Mouse (Mus musculus): ENCODE results near the gene Med26.

Gene Med26

DNA sequence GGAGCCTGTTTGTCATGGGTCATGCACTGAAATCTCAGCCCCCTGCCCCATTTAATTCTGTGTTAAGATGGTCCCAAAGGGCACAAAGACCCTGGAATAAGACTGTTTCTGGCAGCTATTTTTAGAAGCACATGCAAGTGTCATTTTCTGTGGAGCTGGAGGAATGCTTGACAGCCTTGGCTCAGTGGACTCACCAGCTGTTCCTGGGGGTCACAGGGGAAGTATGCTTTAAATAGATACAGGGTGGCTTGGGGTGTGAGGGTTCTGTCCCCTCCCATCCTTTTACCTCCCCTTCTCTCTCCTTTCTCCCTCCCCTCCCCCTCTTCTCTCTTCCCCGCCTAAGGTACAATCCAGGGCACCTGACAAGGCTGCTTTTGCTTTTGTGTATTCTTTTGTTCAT, 29.9 kb upstream of the Med26 start:
- H3K36me3 ChIP-seq (ENCODE audit: insufficient read depth, low read length) = 0 out of 2 replicates have a peak, but pooled peaks cover 2% of the 10 kb centered on the region
- H3K4me1 ChIP-seq (replicated peaks; ENCODE audit: low read depth, low read length) = peaks cover 38% of the 10 kb centered on the region
- no peaks in the 10 kb centered on the region for H3K9me3 ChIP-seq (ENCODE audit: low read length)
- TF ChIP-seq NANOG (IDR thresholded peaks at IDR 0.05; ENCODE audit: borderline replicate concordance, low read length) (no peak), CTCF (conservative IDR thresholded peaks at IDR 0.05; ENCODE audit: low read length) (no peak), POU5F1 (IDR thresholded peaks at IDR 0.05; ENCODE audit: borderline replicate concordance, low read length) (no peak)
- H3K4me3 ChIP-seq (replicated peaks; ENCODE audit: low read length) = no peak overlapping the region
- H3K27me3 ChIP-seq (ENCODE audit: insufficient read depth, low read length) = no peaks in the 10 kb centered on the region

DNA sequence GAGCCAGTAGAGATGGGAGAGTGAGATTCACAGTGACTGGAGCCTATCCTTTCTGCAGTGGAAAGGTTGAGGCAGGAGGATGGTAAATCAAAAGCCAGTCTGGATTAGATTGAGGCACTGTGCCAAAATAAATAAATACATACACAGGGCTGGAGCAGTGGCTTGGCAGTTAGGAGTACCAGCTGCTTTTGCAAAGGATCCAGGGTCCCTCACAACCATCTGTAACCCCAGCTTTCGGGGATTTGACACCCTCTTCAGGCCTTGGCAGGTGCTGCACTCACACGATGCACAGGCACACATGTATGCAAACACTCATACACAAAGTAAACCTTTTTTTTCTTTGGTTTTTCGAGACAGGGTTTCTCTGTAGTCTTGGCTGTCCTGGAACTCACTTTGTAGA, 29.2 kb upstream of the Med26 start:
- Histone ChIP-seq H3K4me1 (replicated peaks; ENCODE audit: low read depth, low read length) (peaks cover 39% of the 10 kb centered on the region), H3K4me3 (replicated peaks; ENCODE audit: low read length) (no peak overlapping the region), H3K9me3 (ENCODE audit: low read length) (no peaks in the 10 kb centered on the region), H3K27me3 (ENCODE audit: insufficient read depth, low read length) (no peaks in the 10 kb centered on the region), H3K36me3 (ENCODE audit: insufficient read depth, low read length) (no peaks in the 10 kb centered on the region)
- TF ChIP-seq POU5F1 (IDR thresholded peaks at IDR 0.05; ENCODE audit: borderline replicate concordance, low read length) = no peak
- no peak for TF ChIP-seq NANOG (IDR thresholded peaks at IDR 0.05; ENCODE audit: borderline replicate concordance, low read length)
- TF ChIP-seq CTCF (conservative IDR thresholded peaks at IDR 0.05; ENCODE audit: low read length) = peak; percentile 25; the same call in 1 of the 2 replicates

DNA sequence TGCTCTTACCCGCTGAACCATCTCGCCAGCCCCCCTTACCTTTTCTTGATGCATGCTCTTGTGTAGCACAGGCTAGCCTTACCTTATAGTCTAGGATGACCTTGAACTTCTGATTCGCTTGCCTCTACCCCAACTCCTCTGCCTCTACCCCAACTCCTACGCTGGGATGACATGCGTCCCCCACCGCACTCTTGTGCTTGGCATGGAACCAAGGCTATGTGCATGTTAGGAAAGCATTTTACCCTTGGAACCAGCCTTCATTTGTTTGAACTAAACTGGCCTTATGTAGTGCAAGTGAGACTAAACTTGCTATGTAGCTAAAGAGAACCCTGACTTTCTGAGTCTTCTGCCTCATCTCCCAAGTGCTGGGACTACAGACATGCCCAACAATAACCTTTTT, 27.8 kb upstream of the Med26 start:
- no peak for TF ChIP-seq CTCF (conservative IDR thresholded peaks at IDR 0.05; ENCODE audit: low read length)
- TF ChIP-seq POU5F1 (IDR thresholded peaks at IDR 0.05; ENCODE audit: borderline replicate concordance, low read length) = no peak
- TF ChIP-seq NANOG (IDR thresholded peaks at IDR 0.05; ENCODE audit: borderline replicate concordance, low read length) = no peak
- Histone ChIP-seq H3K4me1 (replicated peaks; ENCODE audit: low read depth, low read length) (peaks cover 39% of the 10 kb centered on the region), H3K4me3 (replicated peaks; ENCODE audit: low read length) (no peak overlapping the region), H3K36me3 (ENCODE audit: insufficient read depth, low read length) (no peaks in the 10 kb centered on the region), H3K27me3 (ENCODE audit: insufficient read depth, low read length) (no peaks in the 10 kb centered on the region), H3K9me3 (ENCODE audit: low read length) (no peaks in the 10 kb centered on the region)

DNA sequence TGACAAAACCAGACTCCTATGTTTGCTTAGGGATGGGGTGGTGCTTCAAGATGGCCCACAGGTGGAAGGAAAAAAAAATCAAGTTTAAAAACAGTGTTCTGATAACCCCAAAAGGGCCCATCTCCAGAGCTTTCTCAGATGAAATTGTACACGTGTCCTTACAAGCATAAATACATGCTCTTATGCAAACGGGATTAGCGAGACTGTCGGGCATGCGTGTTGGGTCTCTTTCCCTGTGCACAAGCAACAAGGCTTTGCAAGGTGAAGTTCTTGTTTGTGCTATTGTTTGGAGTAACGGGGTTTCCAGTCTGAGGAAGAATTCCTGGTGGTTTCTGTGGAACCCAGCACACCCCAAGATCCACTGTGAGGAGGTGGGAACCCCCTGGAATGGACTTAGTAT, 25.4 kb upstream of the Med26 start:
- no peaks in the 10 kb centered on the region for H3K9me3 ChIP-seq (ENCODE audit: low read length)
- peaks cover 16% of the 10 kb centered on the region for H3K36me3 ChIP-seq (ENCODE audit: insufficient read depth, low read length)
- H3K27me3 ChIP-seq (ENCODE audit: insufficient read depth, low read length) = no peaks in the 10 kb centered on the region
- H3K4me1 ChIP-seq (replicated peaks; ENCODE audit: low read depth, low read length) = peaks cover 42% of the 10 kb centered on the region
- no peak for TF ChIP-seq CTCF (conservative IDR thresholded peaks at IDR 0.05; ENCODE audit: low read length)
- no peak for TF ChIP-seq NANOG (IDR thresholded peaks at IDR 0.05; ENCODE audit: borderline replicate concordance, low read length)
- no peak for TF ChIP-seq POU5F1 (IDR thresholded peaks at IDR 0.05; ENCODE audit: borderline replicate concordance, low read length)
- no peak overlapping the region for H3K4me3 ChIP-seq (replicated peaks; ENCODE audit: low read length)

DNA sequence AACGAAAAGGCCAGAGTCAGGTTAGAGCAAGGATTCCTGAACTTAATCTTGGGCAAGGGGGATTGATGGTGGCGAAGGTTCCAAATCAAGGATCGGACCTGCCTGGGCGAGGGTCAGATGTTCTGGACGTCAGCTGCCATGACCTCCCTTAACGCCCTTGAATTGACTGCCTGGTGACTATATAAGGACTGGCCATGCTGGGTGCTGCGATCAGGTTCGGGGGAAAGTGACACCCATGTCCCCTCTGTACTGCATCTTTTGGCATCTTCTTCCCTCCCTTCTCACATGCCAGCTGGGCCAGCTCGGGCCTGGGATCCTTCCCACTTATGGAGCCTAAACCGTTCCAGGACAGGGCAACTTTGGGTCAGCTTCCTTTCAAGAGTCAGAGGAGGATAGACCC, 24.4 kb upstream of the Med26 start:
- peaks cover 25% of the 10 kb centered on the region for H3K36me3 ChIP-seq (ENCODE audit: insufficient read depth, low read length)
- no peaks in the 10 kb centered on the region for H3K9me3 ChIP-seq (ENCODE audit: low read length)

DNA sequence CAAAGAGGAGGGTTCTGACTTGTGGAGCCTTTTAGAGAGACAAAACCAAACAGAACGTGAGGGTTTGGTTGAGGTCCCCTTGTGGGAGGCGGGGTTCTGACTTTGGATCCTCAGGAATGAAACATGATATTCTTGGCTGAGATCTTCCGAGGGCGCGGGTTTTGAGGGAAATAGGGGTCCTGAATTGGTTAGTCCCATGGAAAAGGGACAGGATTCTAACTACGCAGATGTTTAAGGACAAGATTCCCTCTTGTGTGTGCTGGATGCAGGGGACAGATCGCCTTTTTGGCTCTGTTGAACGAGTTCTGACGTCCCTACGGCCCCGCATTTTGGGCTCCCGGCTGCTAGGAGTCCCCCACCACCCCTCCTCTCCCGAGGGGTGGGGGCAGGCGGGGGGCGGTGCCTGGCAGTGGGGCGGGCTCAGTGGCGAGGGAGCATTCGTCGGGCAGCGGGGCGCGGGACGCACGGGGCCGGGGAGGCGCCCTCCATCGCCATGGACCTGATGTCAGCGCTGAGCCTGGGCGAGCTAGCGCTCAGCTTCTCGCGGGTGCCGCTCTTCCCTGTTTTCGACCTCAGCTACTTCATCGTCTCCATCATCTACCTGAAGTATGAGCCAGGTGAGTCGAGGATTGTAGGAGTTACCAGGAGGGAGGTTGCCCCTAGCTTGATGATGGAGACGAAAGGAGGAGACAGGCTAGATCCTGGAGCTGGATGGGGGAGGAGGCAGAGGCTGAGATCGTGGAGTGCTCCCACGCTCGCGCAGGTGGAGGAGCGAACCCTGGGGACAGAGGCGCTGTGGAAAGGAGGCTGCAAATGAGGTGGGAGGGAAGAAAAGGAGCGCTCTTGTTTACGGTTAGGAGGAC, 23.8 kb upstream of the Med26 start, which contains the start of gene Tmem38a:
TSS of gene Tmem38a (plus strand) at position 445 of the 863 bp plus-strand sequence.
- H3K9me3 ChIP-seq (ENCODE audit: low read length) = no peaks in the 10 kb centered on the region
- TF ChIP-seq CTCF (conservative IDR thresholded peaks at IDR 0.05; ENCODE audit: low read length) = no peak
- no peak for TF ChIP-seq NANOG (IDR thresholded peaks at IDR 0.05; ENCODE audit: borderline replicate concordance, low read length)
- no peak for TF ChIP-seq POU5F1 (IDR thresholded peaks at IDR 0.05; ENCODE audit: borderline replicate concordance, low read length)
- H3K4me3 ChIP-seq (replicated peaks; ENCODE audit: low read length) = peak within 1 kb of the TSS; percentile 94
- H3K27me3 ChIP-seq (ENCODE audit: insufficient read depth, low read length) = no peaks in the 10 kb centered on the region
- H3K36me3 ChIP-seq (ENCODE audit: insufficient read depth, low read length) = peaks cover 32% of the 10 kb centered on the region
- H3K4me1 ChIP-seq (replicated peaks; ENCODE audit: low read depth, low read length) = peaks cover 39% of the 10 kb centered on the region

More for the DNA sequence above, 24.4 kb upstream of the Med26 start:
- TF ChIP-seq NANOG (IDR thresholded peaks at IDR 0.05; ENCODE audit: borderline replicate concordance, low read length) = no peak
- TF ChIP-seq CTCF (conservative IDR thresholded peaks at IDR 0.05; ENCODE audit: low read length) = no peak
- TF ChIP-seq POU5F1 (IDR thresholded peaks at IDR 0.05; ENCODE audit: borderline replicate concordance, low read length) = no peak
- H3K4me1 ChIP-seq (replicated peaks; ENCODE audit: low read depth, low read length) = peaks cover 38% of the 10 kb centered on the region
- H3K4me3 ChIP-seq (replicated peaks; ENCODE audit: low read length) = peak overlapping the region; percentile 94
- no peaks in the 10 kb centered on the region for H3K27me3 ChIP-seq (ENCODE audit: insufficient read depth, low read length)

DNA sequence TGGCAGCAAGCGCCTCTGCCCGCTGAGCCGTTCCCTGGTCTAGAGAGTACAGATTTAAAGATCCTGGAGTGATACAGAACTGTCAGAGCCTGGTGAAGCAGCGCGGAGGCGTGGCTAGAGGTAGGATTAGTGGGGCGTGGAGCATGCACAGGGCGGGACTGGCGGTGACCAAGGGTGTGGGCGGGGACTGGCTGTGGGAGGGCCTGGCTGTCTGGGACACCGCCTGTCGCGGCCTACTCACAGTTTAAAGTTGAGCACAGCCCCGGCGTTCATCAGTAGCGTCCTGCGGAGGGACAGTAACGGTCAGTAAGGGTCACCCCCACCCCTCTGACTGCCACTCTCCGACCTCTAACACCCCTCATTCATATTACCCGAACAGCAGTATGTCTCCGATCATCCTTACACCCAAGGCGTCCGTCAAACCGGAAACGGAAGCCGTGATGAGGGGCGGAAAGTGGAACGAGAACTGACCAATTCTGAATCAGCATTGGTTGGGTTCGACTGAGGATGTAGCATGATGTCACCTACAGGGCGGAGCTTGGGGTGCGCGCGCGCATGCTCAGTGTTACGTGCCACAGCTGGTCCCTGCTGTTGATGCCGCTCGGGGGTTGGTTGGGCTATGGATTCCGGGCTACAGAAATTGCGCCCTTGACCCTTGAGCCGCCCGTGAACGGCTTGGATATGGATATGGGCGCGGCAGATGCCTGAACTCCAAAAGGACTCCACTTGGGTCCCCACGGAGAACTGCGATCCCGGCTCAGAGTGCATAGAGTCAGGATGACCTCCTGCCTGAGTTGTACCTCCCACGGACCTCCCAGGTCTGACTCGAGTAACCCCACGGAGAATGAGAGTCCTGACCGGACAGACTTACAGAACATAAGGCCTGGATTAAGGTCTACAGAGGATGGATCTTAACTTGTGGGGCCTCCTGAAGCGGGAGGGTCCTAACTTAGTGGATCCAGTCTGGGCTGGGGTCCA, 22.9 kb upstream of the Med26 start, which contains the start of gene Smim7:
TSS of gene Smim7 (minus strand) at position 456 of the 978 bp plus-strand sequence.
- H3K36me3 ChIP-seq (ENCODE audit: insufficient read depth, low read length) = peaks cover 41% of the 10 kb centered on the region
- TF ChIP-seq NANOG (IDR thresholded peaks at IDR 0.05; ENCODE audit: borderline replicate concordance, low read length) (no peak), POU5F1 (IDR thresholded peaks at IDR 0.05; ENCODE audit: borderline replicate concordance, low read length) (no peak), CTCF (conservative IDR thresholded peaks at IDR 0.05; ENCODE audit: low read length) (no peak)
- H3K27me3 ChIP-seq (ENCODE audit: insufficient read depth, low read length) = no peaks in the 10 kb centered on the region
- peaks cover 42% of the 10 kb centered on the region for H3K4me1 ChIP-seq (replicated peaks; ENCODE audit: low read depth, low read length)
- no peaks in the 10 kb centered on the region for H3K9me3 ChIP-seq (ENCODE audit: low read length)
- peak within 1 kb of the TSS; percentile 94 for H3K4me3 ChIP-seq (replicated peaks; ENCODE audit: low read length)

DNA sequence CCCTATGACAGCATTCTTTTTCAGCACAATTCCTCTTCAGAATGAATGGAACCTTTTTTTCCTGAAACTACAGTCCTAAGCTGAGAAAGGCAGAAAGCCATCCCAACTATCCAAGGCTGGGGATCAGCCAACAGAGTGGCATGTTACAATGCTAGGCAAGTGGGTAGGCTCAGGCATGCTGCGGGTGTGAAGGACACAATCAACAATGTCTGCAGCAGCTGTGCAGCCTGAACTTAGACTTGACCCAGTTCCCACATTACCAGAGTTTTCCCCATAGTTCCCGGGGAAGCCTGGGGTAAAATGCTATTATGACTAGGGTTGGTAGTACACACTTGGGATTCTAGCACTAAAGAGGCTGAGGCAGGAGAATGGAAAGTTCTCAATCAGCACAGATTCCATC, 17.9 kb upstream of the Med26 start:
- Histone ChIP-seq H3K9me3 (ENCODE audit: low read length) (no peaks in the 10 kb centered on the region), H3K4me3 (replicated peaks; ENCODE audit: low read length) (no peak overlapping the region), H3K36me3 (ENCODE audit: insufficient read depth, low read length) (peaks cover 77% of the 10 kb centered on the region), H3K4me1 (replicated peaks; ENCODE audit: low read depth, low read length) (peaks cover 63% of the 10 kb centered on the region), H3K27me3 (ENCODE audit: insufficient read depth, low read length) (no peaks in the 10 kb centered on the region)
- TF ChIP-seq CTCF (conservative IDR thresholded peaks at IDR 0.05; ENCODE audit: low read length) = no peak
- no peak for TF ChIP-seq NANOG (IDR thresholded peaks at IDR 0.05; ENCODE audit: borderline replicate concordance, low read length)
- no peak for TF ChIP-seq POU5F1 (IDR thresholded peaks at IDR 0.05; ENCODE audit: borderline replicate concordance, low read length)

Data from E14TG2a.4 (cell line).